In the genomic region with DNA sequence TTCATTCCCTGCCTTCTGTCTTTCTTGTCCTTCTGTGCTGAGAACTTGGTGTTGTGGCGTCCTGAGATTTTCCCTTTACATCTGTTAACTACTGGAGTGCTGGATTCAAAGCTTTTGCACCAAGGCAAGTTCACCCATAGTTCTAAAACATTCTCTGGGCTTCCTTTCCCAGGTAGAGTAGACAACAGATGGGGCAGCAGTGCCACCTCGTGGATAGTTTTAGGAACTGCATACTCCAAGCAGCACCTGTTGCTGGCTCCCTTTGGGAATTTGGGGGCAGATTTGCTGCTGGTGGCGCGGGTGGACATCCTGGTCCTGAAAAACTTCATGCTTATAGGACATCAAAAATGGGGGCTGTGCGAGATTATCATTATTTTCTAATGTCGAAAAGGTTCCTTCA, we compare ENCODE assay signal across 8 mouse cellular contexts.
A peak's percentile ranks its signal among the peaks of the same experiment; 100 is the strongest.
DNase-seq lines count a peak whose midpoint lies in the region; TF ChIP-seq lines count a peak whose summit lies in the region.
"Had no signal": no experiment of that assay in that cellular context is flagged by ENCODE, and none has a peak within 500 bp of the region (broad histone marks: within the 10 kb centered on the region; RNA-seq: fewer than 3 reads in every experiment).

No protein-coding gene starts in this region.

- peak; percentile 93 for TF ChIP-seq CTCF in E14TG2a.4 (conservative IDR thresholded peaks at IDR 0.05; ENCODE audit: low read length)

- H3K9me3 ChIP-seq in E14TG2a.4 (ENCODE audit: low read length), result no peaks in the 10 kb centered on the region
- H3K9me3 ChIP-seq: lung, embryonic 15.5 days had no signal

- DNase-seq in WW6 (ENCODE audit: low read depth, low spot score), result peak; percentile 42
- DNase-seq in cerebellum, postnatal 14 days, result peak; percentile 79 to 82
- peak; percentile 58 for DNase-seq in gastrocnemius, postnatal 10 days
- peak; percentile 25 to 71 for DNase-seq in layer of hippocampus, adult 18-20 months (ENCODE audit: low spot score in 2 of 2)
- peak; percentile 67 for DNase-seq in lung, postnatal 10 days
- DNase-seq in right cerebral cortex, postnatal 36 days (ENCODE audit: low spot score in 2 of 2), result peak; percentile 7 to 14

- no peaks in the 10 kb centered on the region for H3K36me3 ChIP-seq in E14TG2a.4 (ENCODE audit: insufficient read depth, low read length)
- H3K36me3 ChIP-seq: lung, embryonic 15.5 days had no signal

- H3K27me3 ChIP-seq in E14TG2a.4 (ENCODE audit: insufficient read depth, low read length), result no peaks in the 10 kb centered on the region; the same call in 1 of the 2 replicates
- H3K27me3 ChIP-seq: lung, embryonic 15.5 days had no signal

- no peaks in the 10 kb centered on the region for H3K4me1 ChIP-seq in E14TG2a.4 (replicated peaks; ENCODE audit: low read depth, low read length)
- H3K4me1 ChIP-seq: lung, embryonic 15.5 days had no signal

- H3K4me3 ChIP-seq in E14TG2a.4 (replicated peaks; ENCODE audit: low read length), result no peak overlapping the region
- H3K4me3 ChIP-seq: lung, embryonic 15.5 days had no signal

Comparison
In these comparisons a context has a peak if more than half of its experiments do, and no peak if none do; other contexts are left out.
1. DNase-seq: peak in every context shown above with its lines; median percentile 80 in cerebellum, postnatal 14 days; 67 in lung, postnatal 10 days; 58 in gastrocnemius, postnatal 10 days; 48 in layer of hippocampus, adult 18-20 months; 42 in WW6; 10 in right cerebral cortex, postnatal 36 days.